In genomic region chr3:90513796-90514590, GRCm38 (mm10) we compare ENCODE assay signal across 8 mouse cellular contexts. TPM values are rescaled to one million over a fixed set of nuclear protein-coding genes. Genes with fewer than 3 reads are reported as not detected.
DNase-seq lines count a peak whose midpoint lies in the region; ATAC-seq and TF ChIP-seq lines count a peak whose summit lies in the region.

Gene S100a1 (minus strand): TSS chr3:90514392.
Gene S100a13 (plus strand): TSS chr3:90514435.

- 10% methylated on average over 25 of the region's 25 CpGs for WGBS in cerebellum, adult 2 months
- WGBS in hindbrain, embryonic 12.5 days = 4% methylated on average over 25 of the region's 25 CpGs

- no peak for TF ChIP-seq POLR2A in cerebellum, adult 2 months (IDR thresholded peaks at IDR 0.05; ENCODE audit: borderline replicate concordance, insufficient read depth, low read length)
- no peak for TF ChIP-seq POLR2A in brain, embryonic 14.5 days (IDR thresholded peaks at IDR 0.05; ENCODE audit: borderline replicate concordance, extremely low read depth, insufficient read depth, insufficient read length, poor library complexity, severe bottlenecking)

- H3K9me3 ChIP-seq in hindbrain, embryonic 12.5 days (replicated peaks) = no peaks in the 10 kb centered on the region

- H3K4me2 ChIP-seq in hindbrain, embryonic 12.5 days (replicated peaks) = peak within 1 kb of the TSS; percentile 64

- H3K4me1 ChIP-seq in cerebellum, adult 2 months (ENCODE audit: control insufficient read depth, insufficient read depth, low read length) = no peaks in the 10 kb centered on the region
- peaks cover 14% of the 10 kb centered on the region; the same call in 1 of the 2 replicates for H3K4me1 ChIP-seq in hindbrain, embryonic 12.5 days

- peak; percentile 26; the same call in 1 of the 2 replicates for ATAC-seq in hindbrain, embryonic 12.5 days (ENCODE audit: low FRiP score)

- no peaks in the 10 kb centered on the region for H3K36me3 ChIP-seq in hindbrain, embryonic 12.5 days

- H3K9ac ChIP-seq in hindbrain, embryonic 12.5 days = peak within 1 kb of the TSS; percentile 46

- H3K4me3 ChIP-seq in cerebellum, adult 2 months (replicated peaks; ENCODE audit: insufficient read depth, low read depth, low read length) = peak within 1 kb of the TSS; percentile 58
- peak within 1 kb of the TSS; percentile 29 for H3K4me3 ChIP-seq in hindbrain, embryonic 12.5 days

- H3K27ac ChIP-seq in cerebellum, adult 2 months (ENCODE audit: insufficient read depth, low read length) = no peak within 1 kb of the TSS
- no peak within 1 kb of the TSS for H3K27ac ChIP-seq in hindbrain, embryonic 12.5 days

- peak; percentile 56 to 61 for DNase-seq in cerebellum, adult 2 months
- no peak for DNase-seq in cerebellum, adult 9-10 months
- DNase-seq in brain, embryonic 14.5 days (ENCODE audit: low read depth) = peak; percentile 31
- peak; percentile 38 to 48 for DNase-seq in frontal cortex, postnatal 36 days (ENCODE audit: low spot score in 2 of 2)
- peak; percentile 37 to 55 for DNase-seq in layer of hippocampus, postnatal 14 days (ENCODE audit: low spot score in 2 of 2)
- DNase-seq in lung, postnatal 14 days = peak; percentile 79
- peak; percentile 34 for DNase-seq in right cerebral cortex, postnatal 14 days

- H3K27me3 ChIP-seq in cerebellum, adult 2 months (ENCODE audit: control insufficient read depth, insufficient read depth, low read length) = no peaks in the 10 kb centered on the region
- H3K27me3 ChIP-seq in hindbrain, embryonic 12.5 days = peaks cover 41% of the 10 kb centered on the region

- 0 out of 2 replicates have a peak, but pooled peaks have one; percentile 13 for TF ChIP-seq CTCF in cerebellum, adult 2 months (IDR thresholded peaks at IDR 0.05; ENCODE audit: borderline replicate concordance, insufficient read depth, low read depth, low read length)
- TF ChIP-seq CTCF in brain, embryonic 14.5 days (IDR thresholded peaks at IDR 0.05; ENCODE audit: borderline replicate concordance, extremely low read depth, insufficient read depth, insufficient read length) = no peak

RNA-seq across cellular contexts. Expression of gene S100a1, which starts in this region (rescaled TPM):
- polyA plus RNA-seq in cerebellum, adult 2 months (2012; rRNA removed) = 205 and 240 TPM in 2 replicates
- polyA plus RNA-seq in brain, embryonic 14.5 days (2012; rRNA removed) = 7.4 and 8.1 TPM in 2 replicates
- 5.8 and 13.4 TPM in 2 replicates for polyA plus RNA-seq in hindbrain, embryonic 12.5 days (2016; fragmentation: Nextera tagmentation; extraction: Ambion mirVana)
- 10 to 100 TPM; 91.9 to 92.5 TPM for total RNA-seq in layer of hippocampus, postnatal 14 days (2021)

RNA-seq across cellular contexts. Expression of gene S100a13, which starts in this region (rescaled TPM):
- 57.9 and 66.1 TPM in 2 replicates for polyA plus RNA-seq in cerebellum, adult 2 months (2012; rRNA removed)
- 6.4 and 6.7 TPM in 2 replicates for polyA plus RNA-seq in brain, embryonic 14.5 days (2012; rRNA removed)
- 15.3 and 16.4 TPM in 2 replicates for polyA plus RNA-seq in hindbrain, embryonic 12.5 days (2016; fragmentation: Nextera tagmentation; extraction: Ambion mirVana)
- total RNA-seq in layer of hippocampus, postnatal 14 days (2021) = 10 to 100 TPM; 27.1 to 29.7 TPM

Comparison
In these comparisons a context has a peak if more than half of its experiments do, and no peak if none do; other contexts are left out.
1. RNA of gene S100a1 (polyA plus RNA-seq): 205 to 240 TPM in cerebellum, adult 2 months; 5.8 to 13.4 TPM in hindbrain, embryonic 12.5 days and 7.4 to 8.1 TPM in brain, embryonic 14.5 days; every median in the first group is over 10 times any median in the second.